Mouse (Mus musculus): Measurements from ENCODE around the gene Rcor2. TPM values are rescaled to one million over a fixed set of nuclear protein-coding genes. Genes with fewer than 3 reads are reported as not detected.
A peak's percentile ranks its signal among the peaks of the same experiment; 100 is the strongest.

Gene Rcor2
- polyA plus RNA-seq, 1 experiment from 2014 or later, result 13.4 TPM

DNA sequence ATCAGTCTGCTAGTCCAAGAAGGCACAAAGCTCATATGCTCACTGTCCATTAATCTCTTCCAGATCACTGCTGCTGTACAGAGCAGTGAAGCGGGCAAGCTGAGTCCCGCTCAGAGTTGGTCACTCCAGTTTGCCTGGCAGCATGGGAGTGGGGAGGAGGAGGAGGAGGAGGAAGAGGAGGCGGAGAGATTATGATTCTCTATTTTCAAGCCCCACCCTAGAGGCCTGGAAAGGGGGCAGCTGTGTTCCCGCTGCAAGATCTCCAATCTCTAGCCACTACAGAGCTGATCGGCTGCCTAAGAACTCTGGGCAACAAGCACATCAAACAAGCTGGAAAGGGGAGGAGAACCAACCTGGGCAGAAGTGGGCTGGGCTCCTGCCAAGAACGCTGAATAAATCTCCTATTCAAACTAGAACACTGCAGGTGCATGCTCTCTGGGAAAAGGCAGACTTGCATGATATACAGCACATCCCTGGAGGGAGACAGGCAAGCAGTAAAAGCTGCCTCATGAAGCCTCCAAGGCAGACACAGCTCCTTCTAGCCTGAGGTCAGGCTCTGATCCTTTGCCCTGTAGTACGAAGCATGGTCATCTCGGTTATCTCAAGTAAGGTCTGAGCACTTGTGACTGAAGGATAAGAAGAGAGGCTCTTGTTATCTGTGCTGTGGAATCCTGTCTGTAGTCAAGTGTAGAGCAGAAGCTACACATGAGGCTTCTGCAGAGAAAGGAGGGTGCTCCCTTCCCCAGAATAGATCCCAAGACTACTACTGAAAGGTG is 41.1 kb downstream of the Rcor2 start:
- 0 out of 2 replicates have a peak, but pooled peaks cover 4% of the 10 kb centered on the region for H3K36me3 ChIP-seq (replicated peaks; ENCODE audit: control insufficient read depth, insufficient read depth)
- no peak for DNase-seq (ENCODE audit: low spot score)
- no peaks in the 10 kb centered on the region for H3K9me3 ChIP-seq (ENCODE audit: control insufficient read depth, low read length)
- no peaks in the 10 kb centered on the region for H3K27me3 ChIP-seq (ENCODE audit: control insufficient read depth, insufficient read depth, low read length)
- peak overlapping the region; percentile 24; the same call in 1 of the 2 replicates for H3K9ac ChIP-seq
- WGBS, result 48% methylated on average over 8 of the region's 8 CpGs
- H3K4me2 ChIP-seq (replicated peaks), result no peak overlapping the region
- H3K27ac ChIP-seq, result 0 out of 2 replicates have a peak overlapping the region, but pooled peaks have one; percentile 43
- peak; percentile 34; the same call in 1 of the 2 replicates for ATAC-seq (ENCODE audit: low FRiP score)
- no peak overlapping the region for H3K4me3 ChIP-seq (replicated peaks; ENCODE audit: low read length)
- H3K4me1 ChIP-seq (replicated peaks; ENCODE audit: control insufficient read depth, insufficient read depth, low read length), result peaks cover 44% of the 10 kb centered on the region

DNA sequence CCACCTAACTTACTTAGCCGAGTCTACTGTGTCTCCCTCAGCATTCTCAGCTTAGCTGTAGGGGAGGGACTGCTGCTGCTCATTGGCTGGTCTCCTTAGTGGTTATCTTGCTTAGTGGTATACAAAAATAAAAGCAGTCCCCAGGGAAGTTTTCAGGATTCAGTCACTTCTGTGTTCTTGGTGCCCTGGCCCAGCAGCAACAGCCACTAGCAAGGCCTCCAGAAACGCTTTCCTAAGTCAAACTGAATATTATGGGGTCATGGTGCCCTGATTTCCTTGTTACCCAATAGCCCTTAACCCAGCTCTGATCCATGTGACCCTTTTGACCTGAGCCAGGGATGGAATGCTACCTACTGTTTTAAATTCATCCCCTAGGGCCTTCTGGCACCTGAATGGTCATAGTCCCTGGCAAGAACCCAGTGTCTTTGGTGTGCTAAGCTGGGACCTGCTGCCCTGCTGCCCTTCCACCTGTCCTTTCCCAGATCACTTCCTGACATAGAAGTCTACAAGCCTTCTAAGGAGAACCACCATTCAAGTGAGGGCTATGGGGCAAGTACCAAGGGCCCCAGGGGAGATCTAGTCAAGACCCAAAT is 42.7 kb downstream of the Rcor2 start:
- Histone ChIP-seq H3K4me1 (replicated peaks; ENCODE audit: control insufficient read depth, insufficient read depth, low read length) (peaks cover 44% of the 10 kb centered on the region), H3K27ac (no peak overlapping the region), H3K4me3 (replicated peaks; ENCODE audit: low read length) (no peak overlapping the region), H3K9me3 (ENCODE audit: control insufficient read depth, low read length) (no peaks in the 10 kb centered on the region), H3K9ac (no peak overlapping the region), H3K27me3 (ENCODE audit: control insufficient read depth, insufficient read depth, low read length) (no peaks in the 10 kb centered on the region), H3K4me2 (replicated peaks) (no peak overlapping the region), H3K36me3 (replicated peaks; ENCODE audit: control insufficient read depth, insufficient read depth) (0 out of 2 replicates have a peak, but pooled peaks cover 4% of the 10 kb centered on the region)
- DNase-seq (ENCODE audit: low spot score) (no peak), ATAC-seq (ENCODE audit: low FRiP score) (no peak)
- 82% methylated on average over 2 of the region's 2 CpGs for WGBS

DNA sequence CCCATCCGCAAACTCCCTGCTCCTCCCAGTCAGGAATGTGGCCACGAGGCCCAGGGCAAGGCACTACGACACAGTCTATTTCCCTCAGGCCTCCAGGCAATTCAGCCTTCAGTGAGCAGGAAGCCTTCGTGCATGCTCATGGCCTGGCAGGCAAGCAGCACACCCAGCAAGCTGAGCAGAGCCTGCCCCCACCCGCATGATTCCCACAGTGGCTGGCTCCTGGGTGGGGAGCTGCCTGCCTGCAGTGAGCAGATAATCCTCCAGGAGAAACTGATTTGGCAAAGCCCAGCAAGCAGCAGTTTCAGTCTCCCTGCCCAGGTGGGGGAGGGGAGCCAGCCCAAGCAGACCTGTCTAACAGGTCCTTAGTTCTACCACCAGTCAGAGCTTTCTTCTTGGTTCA is 43.6 kb downstream of the Rcor2 start:
- 31% methylated on average over 5 of the region's 5 CpGs for WGBS
- Histone ChIP-seq H3K9me3 (ENCODE audit: control insufficient read depth, low read length) (no peaks in the 10 kb centered on the region), H3K27ac (no peak overlapping the region), H3K9ac (no peak overlapping the region), H3K4me2 (replicated peaks) (no peak overlapping the region), H3K4me3 (replicated peaks; ENCODE audit: low read length) (no peak overlapping the region), H3K4me1 (replicated peaks; ENCODE audit: control insufficient read depth, insufficient read depth, low read length) (peaks cover 47% of the 10 kb centered on the region), H3K27me3 (ENCODE audit: control insufficient read depth, insufficient read depth, low read length) (no peaks in the 10 kb centered on the region), H3K36me3 (replicated peaks; ENCODE audit: control insufficient read depth, insufficient read depth) (no peaks in the 10 kb centered on the region)
- ATAC-seq (ENCODE audit: low FRiP score) (no peak), DNase-seq (ENCODE audit: low spot score) (no peak)

DNA sequence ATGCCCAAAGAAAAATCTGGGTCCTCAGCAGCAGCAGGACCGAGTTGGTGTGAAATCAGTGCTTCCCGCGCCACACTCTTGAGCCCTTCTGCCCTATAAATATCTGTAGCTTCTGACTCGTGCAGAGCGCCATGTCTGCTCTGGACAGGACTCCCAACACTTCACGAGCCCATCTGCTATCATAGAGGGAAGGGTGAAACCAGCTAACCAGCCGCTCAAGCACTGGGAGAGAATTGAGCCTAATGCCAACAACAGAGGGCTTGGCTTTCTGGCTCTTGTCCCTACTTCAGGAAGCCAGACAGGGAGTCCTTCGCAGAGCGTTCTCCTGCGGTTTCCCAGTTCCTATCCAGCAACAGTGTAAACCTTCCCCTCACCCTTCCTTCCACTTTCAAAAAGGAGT is 44.2 kb downstream of the Rcor2 start:
- Histone ChIP-seq H3K9ac (no peak overlapping the region), H3K4me3 (replicated peaks; ENCODE audit: low read length) (no peak overlapping the region), H3K4me2 (replicated peaks) (no peak overlapping the region), H3K27me3 (ENCODE audit: control insufficient read depth, insufficient read depth, low read length) (no peaks in the 10 kb centered on the region), H3K27ac (no peak overlapping the region), H3K4me1 (replicated peaks; ENCODE audit: control insufficient read depth, insufficient read depth, low read length) (peaks cover 47% of the 10 kb centered on the region), H3K9me3 (ENCODE audit: control insufficient read depth, low read length) (no peaks in the 10 kb centered on the region), H3K36me3 (replicated peaks; ENCODE audit: control insufficient read depth, insufficient read depth) (no peaks in the 10 kb centered on the region)
- DNase-seq (ENCODE audit: low spot score), result no peak
- WGBS, result 51% methylated on average over 10 of the region's 10 CpGs
- ATAC-seq (ENCODE audit: low FRiP score), result no peak

DNA sequence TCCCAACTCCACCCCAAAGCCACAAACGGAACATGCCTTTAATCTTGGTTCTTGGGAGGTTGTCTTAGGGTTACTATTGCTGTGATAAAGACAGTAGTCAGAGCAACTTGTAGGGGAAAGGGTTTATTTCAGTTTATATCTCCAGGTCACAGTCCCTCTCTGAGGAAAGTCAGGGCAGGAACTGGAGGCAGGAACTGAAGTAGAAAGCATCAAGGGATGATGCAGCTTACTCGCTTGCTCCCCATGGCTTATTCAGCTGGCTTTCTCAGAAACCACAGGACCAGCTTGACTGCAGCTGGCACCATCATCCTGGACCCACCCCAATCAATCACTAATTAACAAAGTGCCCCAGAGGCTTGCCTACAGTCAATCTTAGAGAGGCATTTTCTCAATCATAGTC is 46.5 kb downstream of the Rcor2 start:
- Histone ChIP-seq H3K27ac (no peak overlapping the region), H3K9me3 (ENCODE audit: control insufficient read depth, low read length) (no peaks in the 10 kb centered on the region), H3K4me2 (replicated peaks) (no peak overlapping the region), H3K27me3 (ENCODE audit: control insufficient read depth, insufficient read depth, low read length) (no peaks in the 10 kb centered on the region), H3K9ac (no peak overlapping the region), H3K36me3 (replicated peaks; ENCODE audit: control insufficient read depth, insufficient read depth) (no peaks in the 10 kb centered on the region), H3K4me1 (replicated peaks; ENCODE audit: control insufficient read depth, insufficient read depth, low read length) (peaks cover 28% of the 10 kb centered on the region), H3K4me3 (replicated peaks; ENCODE audit: low read length) (no peak overlapping the region)
- no peak for ATAC-seq (ENCODE audit: low FRiP score)
- DNase-seq (ENCODE audit: low spot score), result no peak
- 84% methylated on average over 2 of the region's 2 CpGs for WGBS

DNA sequence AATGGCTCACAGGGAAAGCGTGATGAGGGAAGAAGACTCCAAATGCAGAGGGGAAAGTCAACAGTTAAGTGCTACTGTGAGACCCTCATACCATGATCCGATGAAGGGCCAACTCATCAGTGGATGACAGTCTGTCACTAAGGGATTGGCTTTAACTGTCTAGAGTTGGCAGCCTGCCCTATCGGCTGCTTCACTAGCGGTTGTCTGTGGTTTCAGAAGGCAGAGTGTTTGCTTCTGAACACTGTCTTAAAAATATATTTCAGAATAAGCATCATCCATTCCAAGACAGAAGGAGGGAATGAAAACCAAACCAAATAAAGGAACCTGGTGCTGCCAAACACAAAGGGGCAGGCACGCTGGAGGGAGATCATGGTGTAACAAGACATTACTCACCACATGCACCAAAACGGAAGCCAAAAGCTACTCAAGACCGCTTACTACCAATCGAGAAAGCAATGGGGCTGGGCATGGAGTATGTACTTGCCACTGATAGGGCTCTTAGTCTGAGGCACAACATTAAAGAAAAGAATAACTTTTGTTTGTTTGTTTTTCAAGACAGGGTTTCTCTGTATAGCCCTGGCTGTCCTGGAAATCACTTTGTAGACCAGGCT is 48.0 kb downstream of the Rcor2 start:
- DNase-seq (ENCODE audit: low spot score), result no peak
- Histone ChIP-seq H3K4me3 (replicated peaks; ENCODE audit: low read length) (no peak overlapping the region), H3K9ac (no peak overlapping the region), H3K36me3 (replicated peaks; ENCODE audit: control insufficient read depth, insufficient read depth) (no peaks in the 10 kb centered on the region), H3K27me3 (ENCODE audit: control insufficient read depth, insufficient read depth, low read length) (no peaks in the 10 kb centered on the region), H3K4me2 (replicated peaks) (no peak overlapping the region), H3K9me3 (ENCODE audit: control insufficient read depth, low read length) (no peaks in the 10 kb centered on the region), H3K27ac (no peak overlapping the region), H3K4me1 (replicated peaks; ENCODE audit: control insufficient read depth, insufficient read depth, low read length) (peaks cover 24% of the 10 kb centered on the region)
- 82% methylated on average over 8 of the region's 8 CpGs for WGBS
- ATAC-seq (ENCODE audit: low FRiP score), result no peak

DNA sequence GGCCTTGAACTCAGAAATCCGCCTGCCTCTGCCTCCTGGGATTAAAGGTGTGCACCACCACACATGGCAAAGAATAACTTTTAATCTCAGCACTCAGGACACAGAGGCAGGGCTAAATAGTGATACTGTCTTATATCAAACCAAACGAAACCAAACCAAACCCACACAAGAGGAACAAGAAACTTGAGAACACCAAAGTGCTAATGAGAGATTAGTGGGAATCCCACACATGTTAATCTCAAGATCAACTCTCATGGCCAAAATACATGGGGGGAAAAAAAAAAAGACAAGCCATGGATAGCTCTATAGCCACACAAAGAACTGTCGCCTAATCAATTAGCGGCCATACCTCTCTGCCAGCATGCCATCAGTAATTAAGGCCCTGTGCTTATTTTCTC is 48.5 kb downstream of the Rcor2 start:
- no peak overlapping the region for H3K27ac ChIP-seq
- H3K4me1 ChIP-seq (replicated peaks; ENCODE audit: control insufficient read depth, insufficient read depth, low read length), result peaks cover 19% of the 10 kb centered on the region
- no peak overlapping the region for H3K4me3 ChIP-seq (replicated peaks; ENCODE audit: low read length)
- H3K4me2 ChIP-seq (replicated peaks), result no peak overlapping the region
- no peak for DNase-seq (ENCODE audit: low spot score)
- H3K9ac ChIP-seq, result no peak overlapping the region
- H3K27me3 ChIP-seq (ENCODE audit: control insufficient read depth, insufficient read depth, low read length), result no peaks in the 10 kb centered on the region
- 84% methylated on average over 4 of the region's 4 CpGs for WGBS
- no peaks in the 10 kb centered on the region for H3K36me3 ChIP-seq (replicated peaks; ENCODE audit: control insufficient read depth, insufficient read depth)
- ATAC-seq (ENCODE audit: low FRiP score), result no peak
- no peaks in the 10 kb centered on the region for H3K9me3 ChIP-seq (ENCODE audit: control insufficient read depth, low read length)

DNA sequence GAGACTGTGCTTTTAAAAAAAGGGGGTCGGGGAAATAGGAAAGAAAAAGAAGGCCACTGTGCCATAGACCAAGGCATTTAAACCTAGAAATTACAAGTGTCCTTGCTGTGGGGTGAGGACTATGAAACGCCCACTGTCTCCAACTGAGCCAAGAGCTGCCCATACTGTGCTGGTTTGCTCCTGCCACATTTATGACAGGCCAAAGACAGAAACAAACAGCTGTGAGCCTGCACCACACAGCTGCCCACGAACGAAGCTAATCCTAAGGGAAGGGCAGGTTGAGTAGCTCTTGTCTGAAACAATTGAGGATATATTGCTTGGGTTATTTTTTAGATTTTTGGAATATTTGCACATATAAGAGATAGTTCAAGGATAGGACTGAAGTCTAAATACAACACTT is 49.7 kb downstream of the Rcor2 start:
- H3K9ac ChIP-seq, result no peak overlapping the region
- 0 out of 2 replicates have a peak, but pooled peaks cover 7% of the 10 kb centered on the region for H3K4me1 ChIP-seq (replicated peaks; ENCODE audit: control insufficient read depth, insufficient read depth, low read length)
- H3K9me3 ChIP-seq (ENCODE audit: control insufficient read depth, low read length), result no peaks in the 10 kb centered on the region
- no peak overlapping the region for H3K4me2 ChIP-seq (replicated peaks)
- H3K36me3 ChIP-seq (replicated peaks; ENCODE audit: control insufficient read depth, insufficient read depth), result no peaks in the 10 kb centered on the region
- no peak overlapping the region for H3K27ac ChIP-seq
- ATAC-seq (ENCODE audit: low FRiP score) (no peak), DNase-seq (ENCODE audit: low spot score) (no peak)
- H3K4me3 ChIP-seq (replicated peaks; ENCODE audit: low read length), result no peak overlapping the region
- 74% methylated on average over 4 of the region's 4 CpGs for WGBS
- H3K27me3 ChIP-seq (ENCODE audit: control insufficient read depth, insufficient read depth, low read length), result no peaks in the 10 kb centered on the region

DNA sequence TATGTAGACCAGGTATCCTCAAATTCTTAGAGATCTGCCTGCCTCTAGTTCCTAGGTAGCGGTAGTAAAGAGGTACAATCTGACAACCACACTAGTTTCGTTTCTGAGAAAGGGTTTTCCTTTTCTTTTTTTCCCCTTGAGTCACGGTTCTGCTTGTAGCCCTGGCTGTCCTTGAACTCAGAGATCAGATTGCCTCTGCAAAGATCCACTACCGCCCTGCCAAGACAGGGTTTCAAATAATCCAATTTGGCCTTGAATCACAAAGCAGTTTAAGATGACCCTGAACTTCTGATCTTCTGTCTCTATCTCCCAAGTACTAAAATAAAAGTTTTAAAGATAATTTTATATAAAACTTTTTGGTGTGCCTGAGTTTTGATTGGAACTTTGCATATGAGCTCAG is 50.6 kb downstream of the Rcor2 start:
- 85% methylated on average over 4 of the region's 4 CpGs for WGBS

More for the DNA sequence above, 50.6 kb downstream of the Rcor2 start:
- no peak for ATAC-seq (ENCODE audit: low FRiP score)
- no peak for DNase-seq (ENCODE audit: low spot score)
- Histone ChIP-seq H3K4me2 (replicated peaks) (no peak overlapping the region), H3K4me1 (replicated peaks; ENCODE audit: control insufficient read depth, insufficient read depth, low read length) (0 out of 2 replicates have a peak, but pooled peaks cover 3% of the 10 kb centered on the region), H3K4me3 (replicated peaks; ENCODE audit: low read length) (no peak overlapping the region), H3K36me3 (replicated peaks; ENCODE audit: control insufficient read depth, insufficient read depth) (no peaks in the 10 kb centered on the region), H3K27ac (no peak overlapping the region), H3K9me3 (ENCODE audit: control insufficient read depth, low read length) (no peaks in the 10 kb centered on the region), H3K27me3 (ENCODE audit: control insufficient read depth, insufficient read depth, low read length) (no peaks in the 10 kb centered on the region), H3K9ac (no peak overlapping the region)
